Mouse (Mus musculus) layer of hippocampus, postnatal 10 days (tissue): Measurements from ENCODE around the gene Inpp5b. TPM values are rescaled to one million over a fixed set of nuclear protein-coding genes. Genes with fewer than 3 reads are reported as not detected.
A peak's percentile ranks its signal among the peaks of the same experiment; 100 is the strongest.

Source experiments
- DNase-seq, 2 experiments: peaks; one replicate each; pipeline ENCODE4 v3.0.0; 2021; ENCODE audit warnings: low spot score in 2 of 2
- total RNA-seq, 2 experiments: library from RNA; stranded (reverse); gene quantifications; 2 replicates each; pipeline ENCODE4 v1.2.3; 2021

Inpp5b gene
- total RNA-seq, 2 experiments from 2014 or later, result 37.8 to 38.9 TPM

DNA sequence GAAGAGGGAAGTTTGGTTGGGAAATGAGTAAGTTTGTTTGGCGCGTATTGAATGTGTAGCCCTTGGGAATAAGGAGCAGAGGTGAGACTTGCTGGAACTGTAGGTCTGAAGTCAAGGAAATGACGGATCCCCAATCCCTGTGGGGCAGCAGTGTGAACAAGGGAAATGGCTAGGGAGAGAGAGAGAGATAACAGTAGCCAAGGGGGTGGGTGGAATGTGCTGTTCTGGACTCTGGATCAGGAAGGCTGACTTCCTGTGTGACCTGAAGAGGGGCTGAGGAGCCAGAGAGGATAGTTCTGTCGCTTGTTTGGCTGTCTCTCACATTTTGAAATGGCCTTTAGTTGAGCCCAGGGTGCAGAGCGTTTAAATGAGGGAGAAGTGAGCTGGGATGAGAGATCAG lies 66.9 kb downstream of the Inpp5b start:
- no peak for DNase-seq

DNA sequence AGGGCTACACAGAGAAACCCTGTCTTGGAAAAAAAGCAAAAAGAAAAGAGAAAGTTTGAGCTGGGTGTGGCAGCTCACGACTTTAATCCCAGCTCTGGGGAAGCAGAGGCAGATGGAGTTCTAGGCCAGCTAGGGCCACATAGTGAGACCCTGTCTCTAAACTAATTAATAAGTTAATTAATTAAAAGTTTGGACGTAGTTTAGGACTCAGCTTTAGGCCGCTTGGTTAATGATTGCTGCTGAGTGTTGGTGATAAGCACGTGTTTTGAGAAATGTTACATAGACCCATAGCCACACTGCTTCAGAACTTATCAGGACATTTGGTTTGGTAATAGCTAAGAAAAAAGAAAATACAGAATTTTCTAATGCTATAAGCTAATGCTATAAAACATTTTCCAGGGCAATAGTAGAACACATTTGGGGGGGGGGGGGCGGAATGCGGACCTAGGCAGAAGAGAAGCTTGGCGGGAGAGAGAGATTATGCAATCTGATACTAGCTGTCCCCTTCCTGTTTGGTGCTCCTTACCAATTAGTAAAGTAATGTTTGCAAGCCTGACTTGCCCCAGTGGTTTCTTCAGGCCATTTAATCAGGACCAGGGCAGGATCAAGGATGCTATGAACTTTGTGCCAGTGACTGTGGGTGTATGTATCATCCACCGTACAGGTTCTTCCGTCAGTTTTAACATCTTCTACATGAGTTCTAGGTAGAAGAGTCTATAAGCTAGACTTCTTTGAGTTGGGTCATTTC lies 67.7 kb downstream of the Inpp5b start:
- no peak for DNase-seq

DNA sequence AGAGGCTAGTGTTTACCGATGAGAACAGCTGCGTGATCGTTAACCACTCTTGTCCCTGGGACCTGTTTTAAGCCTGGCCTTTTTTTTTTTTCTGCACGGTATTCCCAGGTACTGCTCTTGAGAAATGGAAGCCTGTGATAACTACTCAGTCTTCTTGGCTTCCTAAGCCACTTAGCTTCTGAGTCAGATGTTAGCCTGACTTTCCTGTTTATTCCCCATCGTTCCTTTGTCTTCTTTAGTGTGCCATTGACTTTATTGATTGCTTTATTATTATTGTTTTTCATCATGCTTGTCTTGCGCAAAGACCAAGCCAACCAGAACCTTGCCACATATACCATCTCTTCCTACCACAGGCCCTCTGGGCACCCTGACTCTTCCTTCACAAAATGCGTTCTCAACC lies 68.4 kb downstream of the Inpp5b start:
- no peak for DNase-seq

DNA sequence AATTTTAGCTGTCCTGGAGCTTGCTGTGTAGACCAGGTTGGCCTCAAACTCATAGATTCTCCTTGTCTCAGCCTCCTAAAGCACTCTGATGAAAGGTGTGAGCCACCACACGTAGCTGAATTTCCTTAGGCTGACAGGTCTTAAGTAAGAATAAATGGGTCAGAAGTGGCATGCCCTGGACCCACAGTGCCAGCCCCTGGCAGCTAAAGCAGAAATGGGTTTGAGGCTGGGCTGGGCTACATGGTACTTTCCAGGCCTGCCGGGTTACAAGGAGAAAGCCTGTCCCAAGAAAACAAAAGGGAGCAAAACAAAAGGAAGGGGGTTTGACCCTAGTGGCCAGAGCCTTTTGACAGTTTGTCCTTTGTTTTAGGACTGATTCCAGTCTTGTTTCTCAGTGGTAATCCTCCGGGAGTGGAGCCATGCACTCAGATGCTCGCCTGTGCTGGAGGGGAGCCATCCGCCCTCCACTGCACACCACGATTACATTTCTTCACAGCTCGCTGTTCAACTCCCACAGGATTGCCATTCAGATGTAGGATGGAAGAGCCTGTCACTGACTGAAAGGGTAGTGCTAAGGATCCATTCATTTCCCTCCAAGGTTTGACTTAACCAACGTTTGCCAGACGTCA lies 69.8 kb downstream of the Inpp5b start:
- DNase-seq, result peak; percentile 20 to 25

DNA sequence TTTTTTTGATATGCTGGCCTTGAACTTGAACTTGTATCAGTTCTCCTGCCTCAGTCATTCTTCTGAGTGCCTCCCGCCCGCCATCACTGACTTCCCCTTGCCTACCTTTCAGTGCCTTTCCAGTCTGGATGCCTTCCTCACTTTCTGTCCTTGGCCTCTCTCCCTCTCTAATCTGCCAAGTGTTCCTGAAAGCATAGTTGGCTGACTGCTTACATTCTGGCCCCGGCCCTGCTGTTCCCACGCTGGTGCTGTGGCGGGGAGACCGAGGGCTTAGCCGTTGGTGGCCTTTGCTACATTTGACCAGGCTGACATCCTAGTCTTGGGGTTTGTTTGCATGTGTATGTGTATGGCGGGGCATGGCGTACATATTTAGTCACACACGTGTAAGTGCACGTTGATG lies 74.3 kb downstream of the Inpp5b start:
- DNase-seq, result peak; percentile 17 to 20

DNA sequence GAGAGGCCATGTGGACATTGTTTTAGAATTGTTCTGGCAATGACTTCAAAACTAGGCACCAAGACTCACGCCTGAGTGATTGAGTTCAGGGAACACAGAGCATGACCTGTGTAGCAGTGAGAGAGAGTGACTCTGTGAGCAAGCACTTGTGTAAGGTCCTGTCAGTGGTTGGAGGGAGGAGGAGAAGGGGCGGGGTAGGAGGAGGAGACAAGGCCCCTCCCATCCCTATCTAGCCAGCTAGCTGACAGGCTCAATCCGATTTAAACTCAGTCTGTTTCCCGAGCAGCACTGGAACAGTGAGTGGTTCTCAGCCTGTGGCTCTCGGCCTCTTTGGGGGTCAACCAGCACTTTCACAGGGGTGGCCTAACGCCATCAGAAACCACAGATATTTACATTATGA lies 76.2 kb downstream of the Inpp5b start:
- no peak for DNase-seq

DNA sequence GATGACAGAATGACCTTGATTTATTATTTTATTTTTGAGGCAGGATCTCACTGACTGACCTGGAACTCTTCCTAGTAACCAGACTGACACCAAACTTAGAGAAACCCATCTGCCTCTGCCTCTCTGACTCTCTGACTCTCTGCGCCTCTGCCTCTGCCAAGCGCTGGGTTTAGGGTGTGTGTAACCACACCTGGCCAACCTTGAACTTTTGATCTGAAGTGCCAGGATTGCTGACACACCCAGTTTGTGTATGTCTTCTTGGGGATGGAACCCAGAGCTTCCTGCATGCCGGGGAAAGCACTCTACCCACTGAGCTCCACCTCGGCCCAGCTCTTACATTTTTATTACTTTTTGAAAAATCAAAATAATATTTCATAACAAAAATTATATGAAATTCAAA lies 77.2 kb downstream of the Inpp5b start:
- no peak for DNase-seq

DNA sequence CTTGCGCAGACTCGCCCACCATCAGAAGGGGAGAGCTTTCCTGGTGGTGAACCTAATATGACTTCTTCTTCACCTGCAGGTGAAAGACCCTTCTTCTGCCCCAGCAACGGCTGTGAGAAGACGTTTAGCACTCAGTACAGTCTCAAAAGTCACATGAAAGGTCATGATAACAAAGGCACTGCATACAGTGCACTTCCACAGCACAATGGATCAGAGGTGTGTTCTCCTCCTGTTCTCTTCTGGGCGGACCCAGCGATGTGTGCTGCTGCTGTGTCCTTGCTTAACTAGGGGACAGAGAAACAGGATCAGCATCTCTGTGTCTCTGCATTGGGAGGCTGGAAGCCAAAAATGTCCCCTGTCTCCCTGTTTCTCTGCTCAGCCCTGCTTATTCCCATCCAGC lies 83.3 kb downstream of the Inpp5b start:
- DNase-seq, result no peak

DNA sequence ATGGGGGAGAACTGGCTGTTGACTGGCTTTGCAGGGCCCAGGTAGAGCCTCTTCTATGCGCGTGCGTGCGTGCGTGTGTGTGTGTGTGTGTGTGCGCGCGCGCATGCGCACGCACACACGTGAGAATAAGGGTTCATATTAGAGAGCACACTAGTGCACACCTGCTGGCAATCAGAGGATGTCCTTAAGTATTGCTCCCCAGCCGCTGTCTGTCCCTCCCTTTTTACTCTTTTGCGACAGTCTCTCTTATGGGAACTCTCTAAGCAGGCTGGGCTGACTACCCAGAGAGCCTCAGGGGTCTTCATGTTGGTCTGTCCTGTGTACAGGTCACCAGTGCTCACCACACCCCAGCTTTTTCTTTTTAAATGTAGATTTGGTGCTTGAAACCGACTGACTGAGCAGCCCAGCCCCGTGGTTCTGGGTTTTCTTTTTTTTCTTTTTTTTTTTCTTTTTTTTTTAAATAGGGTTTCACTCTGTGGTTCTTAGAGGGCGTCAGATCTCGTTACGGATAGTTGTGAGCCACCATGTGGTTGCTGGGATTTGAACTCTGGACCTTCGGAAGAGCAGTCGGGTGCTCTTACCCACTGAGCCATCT lies 83.8 kb downstream of the Inpp5b start:
- no peak for DNase-seq

DNA sequence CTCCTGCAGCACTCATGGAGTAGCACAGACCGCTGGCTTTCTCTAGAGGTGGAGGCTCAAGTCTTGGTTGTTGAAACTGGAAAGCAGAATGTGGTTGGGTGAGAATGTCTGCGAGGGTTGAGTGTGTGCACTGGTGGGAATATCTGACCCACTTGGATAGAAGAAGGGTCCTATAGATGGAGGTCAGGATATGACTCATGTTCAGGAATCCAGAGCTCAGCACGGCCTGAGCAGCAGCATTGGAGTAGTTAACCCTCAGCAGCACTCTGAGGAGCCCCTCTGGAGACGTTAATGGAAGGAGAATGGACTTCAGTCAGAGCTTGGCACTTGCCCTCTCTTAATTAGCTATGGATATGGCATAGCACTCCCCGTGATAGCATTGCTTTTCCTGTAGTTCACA lies 88.0 kb downstream of the Inpp5b start:
- no peak for DNase-seq

DNA sequence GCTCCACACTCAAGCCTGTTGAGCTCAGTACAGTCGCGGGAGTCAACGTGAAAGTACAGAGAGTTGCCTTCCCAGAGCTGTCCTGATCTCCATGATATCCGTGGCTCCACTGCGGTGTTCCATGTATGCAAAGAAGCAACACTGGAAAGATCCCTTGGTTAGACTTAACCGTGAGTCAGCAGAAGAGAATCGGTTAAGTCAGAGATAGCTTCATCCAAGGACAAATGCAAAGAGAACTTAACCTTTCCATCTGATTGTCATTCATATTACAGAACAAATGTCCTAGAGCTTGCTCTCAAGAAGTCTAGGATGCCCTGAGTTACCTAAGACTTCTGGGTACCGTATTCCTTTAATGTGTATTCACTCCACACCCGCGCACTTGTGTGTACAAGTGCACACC lies 91.1 kb downstream of the Inpp5b start:
- DNase-seq, result no peak

DNA sequence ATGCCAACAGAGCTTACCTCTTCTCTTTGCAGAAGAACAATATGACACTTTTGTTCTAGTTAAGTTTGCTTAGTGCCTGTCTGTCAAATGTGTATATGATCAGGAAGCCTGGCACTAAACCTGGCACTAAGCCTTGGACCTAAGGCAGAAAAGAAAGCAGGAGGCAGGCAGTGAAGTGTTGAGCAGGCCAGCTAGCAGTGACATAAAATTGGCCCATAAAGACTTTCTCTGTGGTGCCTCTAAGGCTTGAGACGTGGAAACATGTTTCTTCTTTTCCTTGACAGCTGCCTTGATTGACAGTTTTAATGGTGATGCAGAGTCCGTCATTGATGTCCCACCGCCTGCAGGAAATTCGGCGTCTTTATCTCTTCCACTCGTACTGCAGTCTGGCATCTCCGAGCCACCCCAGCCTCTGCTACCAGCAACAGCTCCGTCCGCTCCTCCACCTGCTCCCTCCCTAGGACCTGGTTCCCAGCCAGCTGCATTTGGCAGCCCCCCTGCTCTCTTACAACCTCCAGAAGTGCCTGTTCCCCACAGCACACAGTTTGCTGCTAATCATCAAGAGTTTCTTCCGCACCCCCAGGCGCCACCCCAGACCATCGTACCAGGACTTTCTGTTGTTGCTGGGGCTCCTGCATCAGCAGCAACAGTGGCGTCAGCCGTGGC lies 96.5 kb downstream of the Inpp5b start:
- DNase-seq, result no peak

DNA sequence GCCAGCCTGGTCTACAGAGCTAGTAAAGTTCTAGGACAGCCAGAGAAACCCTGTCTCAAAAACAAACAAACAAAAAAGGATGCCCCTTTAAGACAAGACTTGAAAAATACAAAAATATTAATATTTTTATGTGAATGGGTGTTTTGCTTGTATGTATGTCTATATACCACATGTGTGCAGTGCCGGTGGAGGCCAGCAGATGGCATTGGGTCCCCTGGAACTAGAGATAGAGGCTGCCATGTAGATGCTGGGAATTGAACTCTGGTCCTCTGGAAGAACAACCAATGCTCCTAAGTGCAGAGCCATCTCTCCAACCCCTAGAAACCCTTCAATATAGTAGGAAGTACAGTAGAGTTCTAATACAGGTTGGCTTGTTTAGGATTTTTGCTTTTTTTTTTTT lies 99.3 kb downstream of the Inpp5b start:
- no peak for DNase-seq

DNA sequence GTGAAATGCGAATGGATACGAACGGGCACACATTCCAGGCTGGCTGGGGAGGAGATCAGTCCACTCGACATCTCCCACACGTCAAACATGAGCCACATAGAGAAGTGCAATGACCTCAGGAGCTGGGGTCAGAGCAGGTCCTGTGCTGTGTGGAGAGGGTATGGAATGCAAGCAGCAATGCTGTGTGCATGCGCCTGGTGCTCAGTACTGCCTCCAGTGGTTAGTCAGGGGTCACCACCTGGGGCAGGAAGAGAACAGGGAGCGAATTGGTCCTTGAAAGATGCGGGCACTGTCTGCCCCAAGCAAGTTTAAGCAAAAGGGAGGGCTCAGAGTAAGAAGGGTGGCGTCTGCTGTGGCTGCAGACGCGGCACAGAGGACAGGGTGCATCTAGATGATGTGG lies 101.8 kb downstream of the Inpp5b start:
- peak; percentile 35 to 45 for DNase-seq

DNA sequence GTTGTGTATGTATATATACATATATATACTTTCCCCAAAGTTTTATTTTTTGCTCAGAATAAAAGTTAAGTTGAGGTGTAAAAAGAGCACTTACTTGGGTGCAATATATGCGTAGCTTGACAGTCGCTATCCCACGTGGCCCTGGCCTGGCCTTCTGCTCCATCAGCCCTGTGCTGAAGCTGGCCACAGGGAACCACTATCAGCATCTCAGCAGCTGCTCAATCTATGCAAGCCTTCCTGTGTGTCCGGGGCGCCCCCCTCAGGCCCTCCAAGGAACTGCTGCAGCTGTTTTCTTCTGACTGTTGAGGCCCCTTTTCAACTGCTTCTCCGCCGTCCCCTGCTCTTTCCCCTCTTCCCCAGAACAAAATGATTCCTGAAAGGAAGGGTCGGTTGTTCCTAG lies 105.9 kb downstream of the Inpp5b start:
- peak; percentile 89 to 91 for DNase-seq

DNA sequence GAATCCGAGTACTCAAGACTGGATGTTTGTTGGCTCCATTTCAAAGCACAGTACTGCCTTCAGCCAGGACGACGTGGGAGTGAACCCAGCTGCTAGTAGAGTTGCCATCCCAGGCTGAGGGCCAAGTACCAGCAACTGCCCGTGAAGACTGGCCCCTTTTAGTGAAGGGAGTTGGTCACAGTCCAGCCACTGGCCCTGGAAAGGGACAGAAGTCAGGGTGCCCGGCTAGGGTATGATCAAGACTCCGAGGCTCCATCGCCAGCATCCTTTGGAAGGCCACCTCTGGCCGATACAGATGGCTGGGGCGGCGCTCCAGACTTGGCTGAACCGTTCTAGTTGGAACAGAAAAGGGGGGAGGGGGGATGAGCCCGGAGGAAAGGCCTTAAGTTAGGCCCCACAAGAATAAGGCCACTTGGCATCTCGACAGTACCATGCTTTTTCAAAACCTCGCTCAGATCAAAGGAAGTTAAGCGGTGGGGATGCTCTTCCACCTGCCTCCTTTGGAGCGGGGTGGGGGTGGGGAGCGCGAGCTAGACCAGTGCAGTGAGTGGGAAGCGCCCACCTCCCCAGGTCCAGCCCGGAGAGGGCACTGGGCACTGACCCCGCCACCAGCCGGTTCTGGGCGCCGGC lies 108.1 kb downstream of the Inpp5b start:
- DNase-seq, result peak; percentile 80 to 82

DNA sequence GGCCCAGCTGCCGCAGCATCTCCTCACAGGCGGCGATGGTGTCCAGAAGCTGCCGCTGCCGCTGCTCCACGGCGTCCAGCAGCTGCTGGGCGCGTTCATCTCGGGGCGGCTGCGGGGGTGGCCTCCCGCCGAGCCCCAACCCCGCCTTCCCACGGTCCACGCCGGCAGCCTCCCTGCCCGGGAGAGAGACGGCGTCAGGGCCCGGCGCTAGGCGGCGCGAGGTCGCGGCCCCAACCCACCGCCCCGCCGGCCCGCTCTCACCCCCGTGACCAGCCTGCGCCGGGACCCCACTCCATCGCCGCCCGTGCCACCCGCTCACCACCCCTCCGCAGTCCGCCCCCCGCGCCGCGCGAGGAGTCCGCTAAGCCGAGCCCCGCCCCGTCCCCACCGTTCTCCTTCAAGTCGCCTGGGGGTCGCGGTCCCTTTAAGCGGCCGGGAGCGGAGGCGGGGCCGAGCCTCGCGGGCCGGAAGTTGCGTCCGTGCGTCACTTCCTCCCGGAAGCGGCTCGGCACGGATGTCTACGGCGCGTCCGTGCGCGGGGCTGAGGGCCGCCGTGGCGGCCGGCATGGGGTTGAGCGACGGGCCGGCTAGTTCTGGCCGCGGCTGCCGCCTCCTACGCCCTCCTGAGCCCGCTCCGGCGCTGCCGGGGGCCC lies 108.7 kb downstream of the Inpp5b start, which contains the start of gene Yrdc:
Yrdc (plus strand) TSS at position 419 of the 653 bp plus-strand sequence.
- peak; percentile 93 to 94 for DNase-seq
